Mouse (Mus musculus) intestine, postnatal 0 days (tissue): ENCODE measurements at regions not wholly inside any gene's neighbourhood (a gene's known extent, or its start where the extent isn't known, plus 50 kb on each side); places are given as distances from the start of the nearest gene placed in this dataset.

Experiments
- ATAC-seq: fragments of 200-750 bp; cut with Nextera tagmentation; 2 replicates; pipeline ENCODE4 v1.8.0; 2017; ENCODE audit warnings: mild to moderate bottlenecking, moderate TSS enrichment, moderate library complexity
- H3K27ac ChIP-seq: fragments of 300-500 bp; sonication (generic); 2 replicates; pipeline ENCODE4 v1.5.1; 2014; ENCODE audit warnings: mild to moderate bottlenecking, low read depth, low read length, moderate library complexity
- H3K27me3 ChIP-seq: fragments of 300-500 bp; sonication (generic); replicated peaks from 2 replicates; pipeline ENCODE4 v1.6.1; 2014; ENCODE audit warnings: low read length, mixed read lengths; ENCODE audit not compliant: control insufficient read depth, insufficient read depth
- H3K36me3 ChIP-seq: fragments of 300-500 bp; sonication (generic); 2 replicates; pipeline ENCODE4 v1.6.1; 2014; ENCODE audit warnings: mild to moderate bottlenecking, moderate library complexity; ENCODE audit not compliant: control insufficient read depth, insufficient read depth
- H3K4me1 ChIP-seq: fragments of 300-500 bp; sonication (generic); replicated peaks from 2 replicates; pipeline ENCODE4 v1.6.1; 2014; ENCODE audit warnings: antibody characterized with exemption, low read length, mixed read lengths; ENCODE audit not compliant: control insufficient read depth, insufficient read depth
- H3K4me2 ChIP-seq: fragments of 300-500 bp; sonication (generic); replicated peaks from 2 replicates; pipeline ENCODE4 v1.6.1; 2014; ENCODE audit warnings: low read depth, mild to moderate bottlenecking, moderate library complexity
- H3K4me3 ChIP-seq: fragments of 300-500 bp; sonication (generic); 2 replicates; pipeline ENCODE4 v1.5.1; 2014; ENCODE audit warnings: low read depth, low read length
- H3K9ac ChIP-seq: fragments of 300-500 bp; sonication (generic); 2 replicates; pipeline ENCODE4 v1.6.1; 2014; ENCODE audit warnings: mild to moderate bottlenecking, low read depth, low read length
- H3K9me3 ChIP-seq: fragments of 300-500 bp; sonication (generic); 2 replicates; pipeline ENCODE4 v1.6.1; 2016; ENCODE audit warnings: mixed run types; ENCODE audit not compliant: control insufficient read depth
- CTCF ChIP-seq: sonication (generic); IDR thresholded peaks from 2 replicates; pipeline ENCODE4 v1.5.1; 2016; ENCODE audit warnings: low read depth, mild to moderate bottlenecking, control low read depth, antibody characterized with exemption, moderate library complexity
- WGBS: fragments of 180-500 bp; shearing (Covaris S2); extraction: QIAGEN DNeasy Blood & Tissue Kit; methylation state at CpG from one replicate; pipeline ENCODE4 v1.1.7; 2014; 5-methylcytosine and 5-hydroxymethylcytosine counted together

- Histone ChIP-seq H3K4me3 (no peak overlapping the region), H3K27me3 (no peaks in the 10 kb centered on the region), H3K4me1 (no peaks in the 10 kb centered on the region), H3K27ac (no peak overlapping the region), H3K9ac (no peak overlapping the region), H3K9me3 (no peaks in the 10 kb centered on the region), H3K36me3 (no peaks in the 10 kb centered on the region), H3K4me2 (no peak overlapping the region)
- 85% methylated on average over 1 of the region's 1 CpGs for WGBS
- no peak for ATAC-seq
- TF ChIP-seq CTCF, result no peak
Observed at GRCm38 (mm10) chr3:19824904-19825303, 131.9 kb upstream of the Cp start.

- H3K4me3 ChIP-seq, result no peak overlapping the region
- H3K36me3 ChIP-seq, result no peaks in the 10 kb centered on the region
- TF ChIP-seq CTCF, result no peak
- no peak overlapping the region for H3K27ac ChIP-seq
- no peak overlapping the region for H3K4me2 ChIP-seq
- H3K27me3 ChIP-seq, result no peaks in the 10 kb centered on the region
- H3K4me1 ChIP-seq, result no peaks in the 10 kb centered on the region
- H3K9me3 ChIP-seq, result no peaks in the 10 kb centered on the region
- ATAC-seq, result no peak
- WGBS, result 83% methylated on average over 5 of the region's 5 CpGs
- H3K9ac ChIP-seq, result no peak overlapping the region
Observed at GRCm38 (mm10) chr3:19828518-19829246, 128.2 kb upstream of the Cp start.

GRCm38 (mm10) chr3:19829752-19830151 is 127.1 kb upstream of the Cp start:
- TF ChIP-seq CTCF, result no peak
- no peak overlapping the region for H3K27ac ChIP-seq
- no peak overlapping the region for H3K9ac ChIP-seq
- no peaks in the 10 kb centered on the region for H3K9me3 ChIP-seq
- 80% methylated on average over 2 of the region's 2 CpGs for WGBS
- ATAC-seq, result no peak
- no peak overlapping the region for H3K4me3 ChIP-seq
- no peaks in the 10 kb centered on the region for H3K36me3 ChIP-seq
- H3K4me1 ChIP-seq, result no peaks in the 10 kb centered on the region
- no peaks in the 10 kb centered on the region for H3K27me3 ChIP-seq
- no peak overlapping the region for H3K4me2 ChIP-seq

- Histone ChIP-seq H3K4me2 (no peak overlapping the region), H3K4me3 (no peak overlapping the region), H3K36me3 (no peaks in the 10 kb centered on the region), H3K9ac (no peak overlapping the region), H3K9me3 (no peaks in the 10 kb centered on the region), H3K27me3 (no peaks in the 10 kb centered on the region), H3K27ac (no peak overlapping the region), H3K4me1 (no peaks in the 10 kb centered on the region)
- TF ChIP-seq CTCF, result no peak
- ATAC-seq, result no peak
- WGBS, result 83% methylated on average over 6 of the region's 6 CpGs
Observed at GRCm38 (mm10) chr3:19848031-19848735, 108.7 kb upstream of the Cp start.

GRCm38 (mm10) chr3:19848736-19849269 is 108.1 kb upstream of the Cp start:
- Histone ChIP-seq H3K4me2 (no peak overlapping the region), H3K36me3 (no peaks in the 10 kb centered on the region), H3K27ac (no peak overlapping the region), H3K4me3 (no peak overlapping the region), H3K4me1 (no peaks in the 10 kb centered on the region), H3K27me3 (no peaks in the 10 kb centered on the region), H3K9ac (no peak overlapping the region), H3K9me3 (no peaks in the 10 kb centered on the region)
- no peak for ATAC-seq
- 67% methylated on average over 1 of the region's 1 CpGs for WGBS
- no peak for TF ChIP-seq CTCF

- no peak for TF ChIP-seq CTCF
- H3K4me1 ChIP-seq, result no peaks in the 10 kb centered on the region
- WGBS, result 72% methylated on average over 2 of the region's 2 CpGs
- H3K4me2 ChIP-seq, result no peak overlapping the region
- H3K4me3 ChIP-seq, result no peak overlapping the region
- no peaks in the 10 kb centered on the region for H3K27me3 ChIP-seq
- no peaks in the 10 kb centered on the region for H3K9me3 ChIP-seq
- no peak for ATAC-seq
- no peaks in the 10 kb centered on the region for H3K36me3 ChIP-seq
- H3K9ac ChIP-seq, result no peak overlapping the region
- H3K27ac ChIP-seq, result no peak overlapping the region
Observed at GRCm38 (mm10) chr3:19882623-19883022, 74.2 kb upstream of the Cp start.
